Mouse (Mus musculus) NIH3T3 (cell line): ENCODE data around the gene Cyba.

Experiments used
- DNase-seq: peaks from one replicate; pipeline ENCODE4 v3.0.0-alpha.2; 2012; ENCODE audit warnings: low read depth

Gene Cyba

DNA sequence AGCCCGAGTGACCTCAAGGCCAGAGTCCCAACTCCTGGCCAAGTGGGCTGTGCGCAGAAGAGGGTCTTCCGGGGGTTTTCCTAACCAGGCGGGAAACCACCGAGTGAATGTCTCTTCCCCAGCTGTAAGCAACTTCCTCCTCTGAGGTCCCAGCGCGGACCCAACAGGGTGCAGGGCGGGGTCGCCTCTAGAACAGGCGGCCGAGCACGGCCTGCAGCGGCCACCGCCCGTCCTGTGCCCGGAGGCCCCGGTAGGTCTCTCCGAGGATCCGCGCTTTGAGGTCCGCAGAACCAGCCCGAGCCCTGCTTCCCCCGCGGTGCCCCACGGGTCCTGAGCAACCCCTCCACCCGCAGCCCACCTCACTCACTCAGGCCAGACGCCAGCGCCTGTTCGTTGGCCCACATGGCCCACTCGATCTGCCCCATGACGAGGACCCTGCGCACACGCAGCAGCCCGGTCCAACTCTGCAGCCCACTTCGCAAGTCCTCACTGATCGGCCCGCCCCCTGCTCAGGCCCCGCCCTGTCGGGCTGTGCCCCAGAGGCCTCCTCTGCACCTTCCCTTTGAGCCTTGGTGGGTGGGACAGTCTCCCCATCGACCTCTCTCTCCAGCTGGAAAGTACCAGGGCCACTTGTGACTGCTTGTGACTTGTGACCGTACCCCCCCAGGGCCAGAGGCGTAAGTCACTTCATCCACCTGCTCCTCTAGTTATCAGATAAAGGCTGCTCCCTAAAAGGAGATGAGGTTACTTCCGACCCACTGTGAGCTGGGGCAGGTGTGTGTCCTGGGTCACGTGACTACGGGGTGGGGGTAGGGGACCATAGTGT is at the start of gene Cyba:
Gene Cyba (minus strand): TSS at position 488 of the 826 bp plus-strand sequence.
- DNase-seq = peak; percentile 66

- DNase-seq = no peak
These were observed 49.7 kb upstream of the Cyba start for GRCm38 (mm10) chr8:122482448-122482847.

- peak; percentile 97 for DNase-seq
These were observed 43.0 kb upstream of the Cyba start, which contains the start of the genes Rnf166 and Ctu2 for GRCm38 (mm10) chr8:122475580-122476320. Gene Rnf166, minus strand, starts transcription at chr8:122476064. Gene Ctu2, plus strand, starts transcription at chr8:122476143.

DNA sequence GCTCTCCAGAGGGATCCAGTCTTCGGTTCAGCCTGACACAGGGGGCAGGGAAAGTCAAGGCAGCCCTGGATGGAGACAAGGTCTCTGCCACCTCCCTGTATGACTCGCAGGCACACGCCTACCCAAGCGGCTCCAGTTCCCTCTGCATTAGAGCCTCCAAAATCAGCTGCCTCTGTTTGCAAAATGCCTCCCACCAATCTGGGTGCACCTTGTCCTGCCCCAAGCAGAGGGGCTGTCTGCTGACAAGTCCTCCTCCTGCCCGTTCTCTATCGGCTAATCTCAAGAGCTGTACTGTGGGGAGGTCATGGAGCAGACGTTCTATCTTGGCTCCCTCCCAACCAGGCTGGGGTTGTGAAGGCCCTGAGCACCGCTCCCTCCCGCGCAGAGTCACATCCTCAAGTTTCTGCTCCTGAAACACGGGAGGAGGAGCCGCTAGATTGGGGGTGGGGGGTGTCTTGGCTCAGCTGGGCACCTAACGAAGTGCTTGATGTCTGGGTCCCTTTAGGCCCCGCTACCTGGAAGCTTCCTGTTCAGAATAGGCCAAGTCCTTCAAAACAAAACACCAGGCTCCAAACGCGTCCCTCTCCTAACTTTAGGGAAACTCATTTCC is 42.3 kb upstream of the Cyba start:
- peak; percentile 71 for DNase-seq

- no peak for DNase-seq
These were observed 41.2 kb upstream of the Cyba start for GRCm38 (mm10) chr8:122473911-122474421.

GRCm38 (mm10) chr8:122470691-122471090 is 38.0 kb upstream of the Cyba start:
- no peak for DNase-seq

- DNase-seq = no peak
These were observed 37.2 kb upstream of the Cyba start for GRCm38 (mm10) chr8:122469965-122470364.

GRCm38 (mm10) chr8:122469407-122469806 is 36.7 kb upstream of the Cyba start:
- DNase-seq = no peak

GRCm38 (mm10) chr8:122467816-122468215 is 35.1 kb upstream of the Cyba start:
- no peak for DNase-seq

GRCm38 (mm10) chr8:122464985-122465384 is 32.3 kb upstream of the Cyba start:
- DNase-seq = no peak

- peak; percentile 17 for DNase-seq
These were observed 31.2 kb upstream of the Cyba start for GRCm38 (mm10) chr8:122463651-122464640.

DNA sequence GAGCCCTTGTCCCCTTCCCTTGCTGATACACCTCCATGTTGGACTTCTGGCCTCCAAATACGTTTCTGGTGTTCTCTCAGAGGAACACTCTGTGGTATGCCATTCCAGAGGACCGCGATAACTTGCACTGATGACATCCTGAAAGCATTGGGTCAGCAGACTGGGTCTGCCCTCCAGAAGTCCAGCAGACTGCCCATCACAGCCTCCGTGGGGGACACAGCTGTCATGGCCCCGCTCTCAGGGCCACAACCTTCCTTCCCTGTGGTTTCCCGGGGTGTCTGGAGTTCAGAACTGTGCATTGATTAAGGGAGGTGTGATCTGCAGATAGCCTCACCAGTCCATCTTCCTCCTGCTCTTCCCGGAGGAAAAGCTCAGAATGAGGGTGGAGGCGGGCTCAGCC is 29.8 kb upstream of the Cyba start:
- DNase-seq = no peak

GRCm38 (mm10) chr8:122461473-122462148 is 28.9 kb upstream of the Cyba start:
- peak; percentile 72 for DNase-seq

- DNase-seq = peak; percentile 51
These were observed 28.1 kb upstream of the Cyba start, which contains the start of gene Snai3 for GRCm38 (mm10) chr8:122460524-122461472. Gene Snai3, minus strand, starts transcription at chr8:122460733.

- no peak for DNase-seq
These were observed 27.3 kb upstream of the Cyba start for GRCm38 (mm10) chr8:122459990-122460389.

GRCm38 (mm10) chr8:122459218-122459900 is 26.6 kb upstream of the Cyba start:
- peak; percentile 42 for DNase-seq

DNA sequence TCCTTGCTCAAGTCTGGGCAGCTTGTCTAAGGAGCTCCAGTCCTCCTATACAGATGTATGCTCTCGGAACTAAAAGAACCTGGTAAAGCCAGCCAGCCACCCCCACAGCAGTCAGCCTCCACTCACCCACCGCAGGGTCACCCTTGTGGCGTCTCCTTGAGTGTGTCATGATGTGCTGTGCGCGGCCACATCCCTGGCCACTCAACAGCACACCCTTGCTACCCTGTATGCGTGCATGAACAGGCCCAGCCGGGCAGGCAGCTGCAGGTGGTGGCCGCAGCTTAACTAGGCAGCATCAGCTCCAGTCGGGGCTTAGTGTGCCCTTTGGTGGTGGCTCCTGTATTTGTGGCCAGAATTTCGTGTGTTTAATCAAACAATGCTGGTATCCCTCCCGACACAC is 24.4 kb upstream of the Cyba start:
- DNase-seq = no peak

DNA sequence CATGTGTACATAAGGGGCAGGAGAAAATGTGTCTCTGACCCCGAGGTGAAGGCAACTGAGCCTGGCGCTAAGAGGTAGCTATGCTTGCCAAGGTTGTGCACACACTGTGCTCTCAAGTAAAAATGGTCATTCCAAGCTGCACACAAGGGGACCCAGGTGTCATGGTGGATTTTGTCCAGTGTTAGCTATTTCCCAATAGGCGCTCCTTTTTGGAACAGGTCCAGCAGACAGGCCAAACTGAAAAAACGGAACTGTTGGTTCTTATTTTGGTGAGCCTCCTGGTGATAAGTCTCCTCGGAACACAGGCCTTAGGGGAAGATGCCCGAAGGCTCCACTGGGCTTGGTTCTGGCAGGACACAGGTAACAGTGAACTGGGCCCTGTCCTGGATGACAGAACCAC is 21.7 kb upstream of the Cyba start:
- DNase-seq = no peak

DNA sequence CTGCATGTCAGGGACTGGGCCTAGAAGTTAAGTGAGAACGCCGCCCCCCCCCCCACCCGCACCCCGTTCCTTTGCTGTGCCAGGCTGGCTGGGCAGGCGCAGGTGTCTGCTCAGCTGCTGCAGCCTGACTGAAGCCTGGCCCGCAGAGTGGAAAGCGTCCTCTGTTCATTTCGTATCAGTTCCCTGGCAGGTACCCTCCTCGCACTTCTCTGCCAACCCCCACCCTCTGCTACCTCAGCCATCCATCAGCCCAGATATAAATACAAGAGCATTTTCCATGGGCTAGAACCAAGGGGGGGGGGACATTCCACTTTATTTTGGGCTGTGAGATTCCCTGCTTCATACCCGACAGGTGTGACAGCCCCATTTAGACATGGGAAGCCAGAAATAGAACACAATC is 19.4 kb upstream of the Cyba start:
- no peak for DNase-seq
